Mouse (Mus musculus) c-Kit-positive CD71-positive TER-119-negative erythroid progenitor cells, embryonic 14.5 days (primary cell): Measurements from ENCODE around the gene Oprm1.
"Not testable (repeated sequence)": the region's sequence is repeated elsewhere in the genome, so short reads cannot be mapped to it uniquely, and the experiment has no call there.

Experiments used
- DNase-seq: peaks from one replicate; pipeline ENCODE4 v3.0.0-alpha.2; 2013; ENCODE audit warnings: low read depth

The Oprm1 gene

DNA sequence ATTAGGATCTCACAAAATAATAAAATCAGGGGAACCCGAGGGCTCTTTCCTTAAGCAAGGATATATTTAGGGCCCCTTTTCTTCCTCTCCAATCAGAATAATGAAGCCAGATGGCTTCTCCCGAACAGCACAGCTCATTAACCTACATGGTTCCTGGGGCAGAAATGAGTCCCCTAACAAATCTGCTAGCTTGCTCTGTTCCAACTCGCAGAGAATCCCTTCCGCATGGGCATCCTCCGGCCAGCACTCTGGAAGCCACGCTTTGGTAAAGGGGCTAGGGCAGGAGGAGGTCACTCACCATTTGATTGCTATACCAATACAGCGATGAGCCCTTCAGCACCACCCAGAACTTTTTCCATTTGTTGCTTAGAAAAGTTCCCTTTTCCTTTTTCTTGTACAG, 220.9 kb downstream of the Oprm1 start:
- no peak for DNase-seq

DNA sequence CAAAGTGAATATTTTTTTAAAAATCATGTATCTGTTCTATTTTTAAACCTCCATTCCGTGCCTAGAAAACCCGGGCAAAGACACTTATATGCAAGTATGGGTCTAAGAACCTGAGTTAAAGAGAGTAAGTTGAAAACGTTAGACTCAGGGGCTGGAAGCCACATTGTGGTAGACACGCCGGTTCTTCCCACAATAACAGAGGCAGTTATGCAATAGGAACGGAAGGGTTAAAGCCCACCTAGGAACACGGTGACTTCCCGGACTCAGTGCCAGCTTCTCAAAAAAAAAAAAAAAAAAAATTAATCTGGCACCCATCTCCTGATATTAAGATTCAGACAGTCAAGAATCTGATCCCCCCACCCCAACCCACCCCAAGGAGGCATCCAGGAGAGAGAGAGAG, 221.5 kb downstream of the Oprm1 start:
- DNase-seq = no peak

DNA sequence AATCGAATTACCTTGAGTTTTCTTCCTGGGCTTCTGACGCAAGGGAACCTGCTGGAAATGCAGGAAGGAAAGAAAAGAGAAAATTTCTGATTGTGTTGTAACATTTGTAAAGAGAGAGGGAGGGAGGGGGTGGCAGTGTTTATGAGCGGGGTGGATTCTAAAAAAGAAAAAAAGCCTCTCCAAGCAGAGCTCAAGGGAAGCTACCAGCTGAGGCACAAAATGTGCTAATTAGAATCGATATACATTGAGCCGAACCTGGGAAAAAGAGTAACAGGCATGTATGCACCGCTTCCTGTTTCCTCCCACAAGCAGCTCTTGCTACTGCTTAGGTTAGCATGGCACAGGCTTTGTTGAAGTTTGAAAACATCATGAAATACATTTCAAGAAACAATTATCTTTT, 221.9 kb downstream of the Oprm1 start:
- DNase-seq = no peak

DNA sequence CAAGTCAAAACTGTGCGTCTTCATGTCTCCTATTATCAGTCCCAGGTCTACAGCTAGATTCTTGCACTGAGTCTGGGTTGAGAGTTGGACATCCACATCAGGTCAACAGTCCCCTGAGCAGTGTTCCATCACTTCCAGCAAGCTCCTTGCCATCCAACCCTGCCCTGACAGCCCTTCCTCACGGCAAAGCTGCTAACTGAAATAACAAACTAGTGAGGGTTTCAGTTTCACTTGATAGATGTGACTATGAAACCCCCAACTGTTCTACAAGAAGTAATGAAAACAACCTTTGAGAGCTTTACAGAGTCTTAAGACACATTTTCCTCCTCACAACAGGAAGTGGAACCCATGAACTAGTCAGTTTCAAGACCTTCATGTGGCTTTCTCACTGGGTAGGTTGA, 224.4 kb downstream of the Oprm1 start:
- DNase-seq = no peak

DNA sequence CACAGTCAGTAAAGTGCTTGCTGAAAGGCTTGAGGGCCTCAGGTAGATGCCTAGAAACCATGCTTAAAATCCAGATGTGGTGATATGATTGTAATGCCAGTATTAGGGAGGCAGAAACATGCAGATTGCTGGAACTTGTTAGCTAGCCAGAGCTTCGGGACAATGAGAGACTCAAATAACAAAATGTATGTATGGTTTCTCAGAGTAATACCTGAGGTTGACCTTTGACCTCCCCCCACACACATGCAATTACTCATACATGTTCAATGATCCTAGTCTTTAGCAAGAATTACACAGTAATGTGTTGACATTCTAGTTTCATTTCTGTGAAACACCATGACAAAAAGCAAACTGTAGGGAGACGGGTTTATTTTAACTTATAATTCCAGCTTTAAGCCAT, 225.1 kb downstream of the Oprm1 start:
- no peak for DNase-seq

DNA sequence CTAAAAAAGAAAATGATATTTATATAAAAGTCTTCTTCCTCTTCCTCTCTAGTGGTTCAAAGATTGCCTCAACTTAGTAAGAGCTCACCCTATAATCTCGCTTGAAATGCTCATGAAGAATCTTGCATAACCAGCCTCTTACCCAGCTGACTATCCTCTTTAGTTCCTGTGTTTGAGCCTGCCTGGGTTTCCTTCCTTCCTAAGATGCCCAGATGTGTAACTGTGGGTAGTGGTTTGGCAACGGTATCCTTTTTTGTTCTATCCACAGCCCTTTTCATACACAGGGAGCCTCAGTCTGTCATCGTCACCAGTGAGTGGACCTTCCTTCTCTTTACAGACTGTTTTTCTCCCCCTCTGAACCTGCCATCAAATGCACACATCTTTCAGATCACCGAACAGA, 227.9 kb downstream of the Oprm1 start:
- DNase-seq = no peak

DNA sequence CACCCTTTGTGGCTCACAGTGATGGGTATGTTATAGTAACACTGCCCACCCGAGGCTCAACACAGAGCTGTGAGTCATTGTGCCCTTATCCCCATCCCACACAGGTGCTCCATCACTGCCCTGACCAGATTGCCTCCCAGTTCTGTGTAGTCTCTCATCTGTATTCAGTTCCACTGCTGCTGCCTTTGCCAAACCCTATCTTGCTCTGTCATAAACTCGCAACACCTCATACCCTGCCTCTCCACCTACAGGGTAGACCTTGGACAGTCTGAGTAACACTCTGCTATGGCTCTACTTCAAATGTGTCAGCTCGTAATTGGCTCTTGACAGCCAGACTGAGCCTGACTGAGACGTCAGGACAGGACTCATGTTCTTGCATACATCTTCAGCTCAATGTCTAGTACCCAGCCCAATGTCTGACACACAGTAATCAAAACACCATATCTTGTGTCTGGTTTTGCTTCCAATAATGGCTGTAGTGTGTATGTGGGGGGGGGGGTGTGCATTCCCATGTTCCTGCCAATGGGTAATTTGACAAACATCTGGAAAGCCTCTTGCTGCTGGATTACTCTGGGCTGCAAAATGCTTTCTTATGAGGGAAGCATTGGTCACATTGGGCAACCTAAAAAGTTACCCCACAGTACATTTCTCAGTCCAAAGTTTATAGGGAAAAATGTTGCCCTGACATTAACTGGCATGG, 229.2 kb downstream of the Oprm1 start:
- no peak for DNase-seq

DNA sequence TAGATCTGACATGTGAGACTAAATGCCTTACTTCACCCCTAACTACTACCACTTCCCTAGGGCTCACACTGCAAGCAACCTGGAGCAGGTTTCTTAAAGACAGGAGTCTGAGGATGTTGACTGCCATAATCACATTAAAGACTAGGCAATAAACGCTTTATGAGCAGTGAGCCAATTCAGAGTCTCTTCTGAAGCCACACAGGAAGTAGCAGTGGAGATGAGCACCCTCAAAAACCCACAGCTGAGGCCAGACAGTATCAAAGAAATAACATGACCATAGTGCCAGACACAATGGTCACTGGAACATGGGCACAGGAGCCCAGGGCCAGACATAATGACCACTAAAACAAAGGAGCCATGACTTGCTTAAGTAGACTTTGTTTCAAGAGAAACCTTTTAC, 230.2 kb downstream of the Oprm1 start:
- DNase-seq = no peak

DNA sequence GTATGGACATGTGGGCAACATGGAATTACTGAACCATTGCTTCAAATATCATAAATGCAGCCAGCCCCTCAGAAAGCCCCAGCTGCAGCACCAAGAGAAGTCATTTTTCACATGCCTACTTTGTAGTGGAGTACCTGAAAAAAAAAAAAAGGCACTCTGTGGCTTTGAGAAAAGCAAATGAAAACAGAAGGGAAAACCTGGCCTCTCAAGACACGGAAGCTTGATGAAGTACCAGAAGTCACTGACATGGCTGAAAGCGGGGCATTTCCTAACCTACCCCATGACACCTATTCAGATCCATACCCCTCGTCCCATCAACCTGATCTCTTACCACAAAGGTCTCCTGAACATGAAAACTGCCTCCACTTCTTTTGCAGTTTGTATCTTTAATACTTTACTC, 238.6 kb downstream of the Oprm1 start:
- DNase-seq = no peak

DNA sequence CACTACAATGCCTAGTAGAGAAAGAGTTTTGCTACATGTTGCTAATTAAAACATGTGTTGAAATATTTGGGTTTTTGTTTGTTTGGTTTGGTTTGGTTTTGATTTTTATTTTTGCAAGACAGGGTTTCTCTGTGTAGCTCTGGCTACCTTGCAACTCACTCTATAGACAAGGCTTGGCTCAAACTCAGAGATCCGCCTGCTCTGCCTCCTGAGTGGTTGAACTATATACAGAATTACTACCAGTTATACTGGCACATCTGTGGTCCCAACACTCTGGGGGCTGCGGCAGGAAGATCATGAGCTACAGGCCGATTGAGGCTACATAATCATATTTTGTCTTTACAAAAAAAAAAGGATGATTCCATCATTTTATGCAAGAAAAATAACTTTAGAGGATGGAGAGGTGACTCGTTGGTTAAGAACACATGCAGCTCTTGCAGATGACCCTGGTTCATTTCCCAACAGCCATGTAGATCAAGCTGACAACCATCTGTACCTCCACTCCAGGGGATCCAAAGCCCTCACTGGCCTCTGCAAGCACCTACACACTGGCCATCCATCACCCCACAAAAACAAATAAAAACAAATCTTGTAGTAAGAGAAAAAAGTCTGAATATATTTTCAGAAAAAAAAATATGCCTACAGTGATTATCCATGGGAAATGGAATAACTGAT, 240.4 kb downstream of the Oprm1 start:
- DNase-seq = no peak

DNA sequence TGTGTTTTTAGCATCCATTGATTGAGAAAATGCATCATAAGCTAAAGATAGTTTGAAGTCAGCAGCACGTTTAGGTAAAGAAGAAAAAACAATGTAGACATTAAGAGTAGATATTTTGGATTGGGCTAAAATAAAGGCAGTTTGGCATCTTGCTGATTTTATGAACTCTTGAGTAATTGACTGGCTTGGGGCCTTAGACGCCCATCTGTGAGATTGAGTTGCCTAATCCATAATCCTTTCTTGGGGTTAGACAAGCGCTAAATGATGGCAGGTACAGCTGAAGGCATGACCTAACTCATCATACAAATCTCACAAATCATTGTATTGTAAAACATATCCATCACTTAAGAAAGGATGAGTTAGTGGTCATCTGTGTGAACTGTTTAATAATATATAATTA, 241.0 kb downstream of the Oprm1 start:
- no peak for DNase-seq

DNA sequence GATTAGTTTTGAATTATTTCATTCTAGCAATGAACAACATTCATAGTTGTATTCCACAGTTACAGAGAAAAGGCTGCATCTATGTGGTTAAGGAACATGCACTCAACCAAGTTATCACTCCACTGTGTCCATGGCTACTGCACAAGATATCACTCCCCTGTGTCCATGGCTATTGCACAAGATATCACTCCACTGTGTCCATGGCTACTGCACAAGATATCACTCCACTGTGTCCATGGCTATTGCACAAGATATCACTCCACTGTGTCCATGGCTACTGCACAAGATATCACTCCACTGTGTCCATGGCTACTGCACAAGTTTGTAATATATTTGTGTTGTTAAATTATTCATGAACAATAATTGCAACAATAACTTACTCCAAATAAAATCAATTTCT, 245.6 kb downstream of the Oprm1 start:
- not testable (repeated sequence) for DNase-seq

DNA sequence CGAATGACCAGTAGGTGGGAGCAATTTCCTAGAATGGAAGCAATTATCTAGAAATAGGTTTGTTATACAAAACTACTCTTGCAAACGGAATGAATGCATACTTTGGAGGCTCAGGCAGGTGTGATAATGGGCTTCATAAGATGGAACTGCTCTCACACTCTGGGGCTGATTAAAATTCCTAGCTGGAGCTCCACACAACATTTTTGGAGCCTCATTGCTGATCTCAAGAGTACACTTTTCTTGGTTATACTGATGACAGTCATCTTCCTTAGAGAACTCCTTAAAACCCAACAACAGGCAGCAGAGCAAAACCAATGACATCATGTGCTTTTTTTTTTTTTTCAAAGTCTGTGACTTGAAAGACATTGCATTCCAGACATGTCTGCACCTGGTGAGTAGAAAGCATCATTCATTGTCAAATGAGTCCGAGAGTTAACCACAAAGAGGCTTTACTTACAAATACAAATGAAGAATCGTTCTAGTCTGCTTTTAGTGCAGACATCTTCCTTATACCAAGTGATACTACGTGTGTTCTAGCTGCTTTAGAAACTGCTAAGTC, 246.8 kb downstream of the Oprm1 start:
- DNase-seq = no peak

DNA sequence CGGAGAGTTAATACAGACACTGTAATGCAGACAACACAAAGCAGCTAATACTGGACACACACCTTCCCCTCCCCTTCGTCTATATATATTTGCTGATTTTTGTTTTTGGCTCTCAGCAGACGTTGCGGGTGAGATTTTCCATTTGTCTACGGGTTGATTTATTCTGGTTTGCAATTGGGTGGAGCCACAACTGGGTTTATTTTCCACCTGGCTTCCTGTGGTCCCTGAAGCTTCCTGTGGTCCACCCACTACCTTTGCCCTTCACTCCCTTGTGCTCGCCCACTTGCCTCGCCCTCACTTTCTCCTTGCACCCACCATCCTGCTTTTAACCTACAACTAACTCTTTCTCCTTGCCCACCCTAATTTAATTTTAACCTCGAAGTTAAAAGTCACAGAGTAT, 252.2 kb downstream of the Oprm1 start:
- DNase-seq = no peak

DNA sequence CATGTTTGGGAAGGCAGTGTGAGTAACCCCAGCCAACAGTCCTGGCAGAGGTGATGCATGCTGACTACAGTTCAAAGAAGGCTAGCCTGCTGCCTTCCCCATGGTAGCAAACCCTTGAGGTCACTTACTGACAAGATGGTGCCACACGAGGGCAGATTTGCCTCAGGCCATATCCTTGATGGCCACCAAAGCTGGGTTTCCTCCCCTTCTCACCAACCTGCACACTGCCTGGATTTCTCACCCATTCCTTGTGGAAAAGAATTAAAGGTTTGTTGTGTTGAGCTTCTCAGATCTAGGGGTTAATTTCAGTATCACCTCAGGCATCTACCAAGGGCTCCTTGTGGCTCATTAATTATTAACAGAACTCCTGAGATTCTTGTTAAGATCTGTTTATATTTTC, 256.9 kb downstream of the Oprm1 start:
- no peak for DNase-seq

DNA sequence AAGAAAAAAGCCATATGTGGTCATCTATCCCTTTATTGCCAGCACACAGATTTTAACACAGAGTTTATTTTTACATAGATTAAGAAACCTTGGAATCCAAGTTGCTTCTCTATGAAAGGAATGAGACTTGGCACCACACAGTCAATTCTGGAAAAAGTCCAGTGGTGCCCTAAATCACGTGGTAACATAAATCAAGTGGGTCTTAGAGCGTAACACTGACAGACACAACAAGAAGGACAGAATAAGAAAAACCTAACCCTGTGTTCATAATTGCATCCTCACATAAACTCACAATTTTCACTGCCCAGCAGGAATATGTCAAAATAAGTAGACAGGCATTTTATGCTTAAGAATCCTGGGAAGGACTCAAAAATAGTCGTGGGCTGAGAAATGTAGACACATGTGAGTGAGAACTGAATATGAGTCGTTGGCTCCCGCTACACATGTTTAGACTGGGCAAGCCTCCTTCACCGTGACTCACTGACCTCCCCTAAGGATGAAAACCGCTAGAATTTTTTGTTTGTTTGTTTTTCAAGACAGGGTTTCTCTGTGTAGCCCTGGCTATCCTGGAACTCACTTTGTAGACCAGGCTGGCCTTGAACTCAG, 261.6 kb downstream of the Oprm1 start:
- no peak for DNase-seq

DNA sequence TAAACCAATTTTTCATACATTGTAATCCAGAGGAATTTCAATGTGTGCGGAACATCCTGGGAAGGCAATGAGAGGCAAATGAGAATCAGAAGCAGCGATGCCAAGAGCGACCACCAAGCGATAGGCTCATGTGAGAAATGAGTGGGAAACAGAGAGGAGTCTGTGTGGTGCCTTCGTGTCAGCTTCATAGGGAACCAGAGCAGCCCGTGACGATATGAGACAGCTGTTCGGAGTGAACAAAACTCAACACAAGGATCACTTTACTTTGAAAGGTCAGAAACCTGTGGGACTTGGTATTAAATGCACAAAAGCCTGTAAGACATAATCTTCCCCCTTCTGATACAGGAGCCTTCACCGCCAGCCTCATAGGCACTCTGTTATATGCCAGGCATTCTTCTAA, 262.2 kb downstream of the Oprm1 start:
- no peak for DNase-seq

DNA sequence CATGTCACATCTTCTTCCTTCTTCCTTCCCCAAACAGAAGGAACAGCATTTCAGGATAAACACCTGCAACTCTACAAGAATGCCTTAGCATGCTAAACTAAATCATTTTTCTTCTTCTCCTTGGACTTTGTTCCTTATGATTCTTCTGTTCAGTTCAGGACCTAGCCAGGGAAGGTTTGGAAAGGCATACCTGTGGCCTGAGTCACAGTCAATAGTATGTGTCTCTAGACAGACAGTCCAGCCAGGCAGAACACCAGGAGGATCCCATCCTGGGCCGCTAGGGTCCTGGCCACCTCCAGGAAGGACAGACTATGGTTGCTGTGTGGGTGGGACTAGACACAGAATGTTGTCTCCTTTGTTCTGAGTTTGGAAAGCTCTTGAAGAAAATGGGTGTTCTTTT, 266.7 kb downstream of the Oprm1 start:
- no peak for DNase-seq

DNA sequence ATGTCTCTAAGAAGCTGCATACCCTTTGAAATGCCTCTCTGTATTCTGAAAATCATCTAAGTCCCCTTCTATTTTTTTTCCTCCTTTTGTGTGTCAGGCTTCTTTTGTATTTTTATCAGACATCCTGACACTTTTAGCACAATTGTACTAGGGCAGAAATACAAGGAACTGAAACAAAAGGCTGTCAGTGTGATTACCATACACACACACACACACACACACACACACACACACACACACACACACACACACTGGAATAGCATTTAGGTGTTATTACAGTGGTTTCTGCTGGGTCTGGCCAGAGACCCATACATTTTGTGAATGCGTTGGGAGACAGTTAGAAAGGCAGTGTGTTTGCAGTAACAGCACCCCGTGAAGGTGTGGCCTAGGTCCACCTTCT, 275.2 kb downstream of the Oprm1 start:
- no peak for DNase-seq

DNA sequence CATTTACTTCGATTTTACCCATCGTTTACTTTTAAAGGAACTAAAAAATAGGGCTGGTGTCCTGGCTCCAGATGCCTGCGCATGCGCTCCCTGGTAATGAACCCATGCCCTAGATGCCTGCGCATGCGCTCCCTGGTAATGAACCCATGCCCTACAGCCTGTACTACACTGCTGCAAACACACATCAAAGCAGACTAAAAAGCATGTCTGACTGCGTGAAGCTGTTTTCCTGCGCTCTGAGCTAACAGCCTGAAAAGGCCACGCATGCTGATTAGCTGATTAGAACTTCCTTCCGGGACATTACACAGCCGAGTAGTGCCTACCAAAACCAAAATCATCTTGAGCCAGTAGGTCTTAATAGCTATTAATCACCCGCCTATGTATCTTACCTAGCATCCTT, 277.2 kb downstream of the Oprm1 start:
- DNase-seq = no peak

DNA sequence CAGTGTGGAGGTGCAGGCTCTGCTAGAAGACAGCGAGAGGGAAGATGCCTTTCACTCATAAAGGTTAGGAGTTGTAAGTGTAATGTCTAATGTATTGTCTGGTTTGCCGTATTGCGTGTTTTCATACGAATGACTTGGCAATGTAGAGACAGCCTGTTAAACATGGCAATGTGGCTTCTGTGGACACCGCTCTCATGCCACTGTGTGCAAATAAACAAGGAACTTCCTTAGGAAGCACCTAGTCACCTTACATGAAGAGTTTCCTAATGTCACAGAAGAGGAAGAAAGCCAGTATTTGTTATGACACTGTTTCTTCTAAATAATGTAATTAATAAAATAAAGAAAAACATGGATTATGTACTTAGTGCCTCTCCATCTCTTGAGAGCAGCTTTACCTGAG, 278.9 kb downstream of the Oprm1 start:
- DNase-seq = no peak

DNA sequence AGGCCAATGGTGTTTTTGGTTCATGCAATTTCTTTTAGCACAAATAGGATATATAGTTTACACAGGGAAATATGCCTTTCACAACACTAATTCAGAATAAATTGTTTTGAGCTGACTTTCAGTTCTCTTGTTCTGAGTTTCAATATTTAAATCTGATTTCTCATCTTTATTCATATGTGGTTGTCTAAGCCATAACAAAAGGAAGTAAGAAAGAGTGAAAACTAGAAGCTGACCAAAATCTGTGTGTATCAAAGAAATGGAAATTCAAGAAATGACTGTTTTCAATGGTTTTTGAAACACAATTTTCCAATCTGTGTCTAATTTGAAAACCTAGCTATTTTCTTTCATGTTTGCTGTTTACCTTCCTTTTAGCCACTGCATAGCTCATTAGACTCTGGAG, 282.7 kb downstream of the Oprm1 start:
- DNase-seq = no peak

DNA sequence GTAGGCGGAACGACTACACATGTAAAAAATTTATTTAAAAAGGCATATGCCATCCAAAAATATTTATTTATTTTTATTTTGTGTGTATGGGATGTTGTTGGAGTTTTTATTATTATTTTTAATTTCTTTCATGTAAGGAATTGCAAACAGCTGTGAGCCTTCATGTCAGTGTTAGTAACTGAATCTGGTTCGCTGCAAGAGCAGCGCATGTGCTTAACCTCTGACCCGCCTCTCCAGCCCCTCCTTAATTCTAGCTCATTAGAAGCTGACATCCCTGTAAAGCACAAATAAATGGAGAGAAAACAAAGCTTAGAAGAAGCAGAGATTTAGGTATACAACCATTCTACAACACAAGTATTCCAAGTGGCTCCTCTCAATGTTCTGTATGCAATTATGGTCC, 285.6 kb downstream of the Oprm1 start:
- no peak for DNase-seq
